25 mouse cellular contexts compared by ENCODE assay signal in genomic region chr2:103828900-103829299, GRCm38 (mm10). TPM values are rescaled to one million over a fixed set of nuclear protein-coding genes. Genes with fewer than 3 reads are reported as not detected.
DNase-seq lines count a peak whose midpoint lies in the region; ATAC-seq and TF ChIP-seq lines count a peak whose summit lies in the region.
"Had no signal": no experiment of that assay in that cellular context is flagged by ENCODE, and none has a peak within 500 bp of the region (broad histone marks: within the 10 kb centered on the region; RNA-seq: fewer than 3 reads in every experiment).

No protein-coding gene starts in this region.

- H3K4me2 ChIP-seq in intestine, embryonic 15.5 days (replicated peaks): no peak overlapping the region
- no peak overlapping the region for H3K4me2 ChIP-seq in intestine, postnatal 0 days (replicated peaks; ENCODE audit: low read depth)
- no peak overlapping the region for H3K4me2 ChIP-seq in neural tube, embryonic 15.5 days
- H3K4me2 ChIP-seq: embryonic facial prominence, embryonic 12.5 days; forebrain, embryonic 13.5 days; forebrain, embryonic 15.5 days had no signal

- no peak for TF ChIP-seq CTCF in G1E (IDR thresholded peaks at IDR 0.05; ENCODE audit: low read depth, low read length)
- peak; percentile 39 for TF ChIP-seq CTCF in intestine, postnatal 0 days (IDR thresholded peaks at IDR 0.05; ENCODE audit: low read depth)
- no peak for TF ChIP-seq CTCF in gastrocnemius, adult 2 months (IDR thresholded peaks at IDR 0.05)

- no peak for DNase-seq in G1E (ENCODE audit: low spot score)
- DNase-seq in gastrocnemius, adult 2 months: no peak
- no peak for DNase-seq in left cerebral cortex, adult 18-20 months (ENCODE audit: low spot score in 2 of 2)
- no peak for DNase-seq in retina, embryonic 14.5 days (ENCODE audit: low spot score)
- DNase-seq: adrenal gland, adult 8-10 months; adrenal gland, postnatal 14 days; adrenal gland, postnatal 36 days; B cell, adult 2 months; cerebellum, adult 11-12 months; cerebellum, adult 2 months; cerebellum, adult 9-10 months; cerebellum, postnatal 10 days; cerebellum, postnatal 25 days had no signal

- H3K36me3 ChIP-seq in G1E (replicated peaks): no peaks in the 10 kb centered on the region
- H3K36me3 ChIP-seq in intestine, embryonic 15.5 days: no peaks in the 10 kb centered on the region
- H3K36me3 ChIP-seq in intestine, postnatal 0 days (ENCODE audit: control insufficient read depth, insufficient read depth): no peaks in the 10 kb centered on the region
- H3K36me3 ChIP-seq in neural tube, embryonic 15.5 days: no peaks in the 10 kb centered on the region
- H3K36me3 ChIP-seq: embryonic facial prominence, embryonic 10.5 days; embryonic facial prominence, embryonic 12.5 days; forebrain, embryonic 15.5 days had no signal

- intact Hi-C loops in gastrocnemius, adult 2 months (cut with DNase I): no loop called here

- peaks cover 29% of the 10 kb centered on the region for H3K4me1 ChIP-seq in G1E (ENCODE audit: insufficient read depth, low read depth, low read length)
- no peaks in the 10 kb centered on the region for H3K4me1 ChIP-seq in intestine, embryonic 15.5 days (replicated peaks)
- no peaks in the 10 kb centered on the region for H3K4me1 ChIP-seq in intestine, postnatal 0 days (replicated peaks; ENCODE audit: control insufficient read depth, insufficient read depth, low read length)
- no peaks in the 10 kb centered on the region for H3K4me1 ChIP-seq in neural tube, embryonic 15.5 days
- H3K4me1 ChIP-seq: embryonic facial prominence, embryonic 12.5 days; forebrain, embryonic 13.5 days; forebrain, embryonic 15.5 days had no signal

- no peaks in the 10 kb centered on the region for H3K27me3 ChIP-seq in G1E (ENCODE audit: insufficient read depth, low read length)
- no peaks in the 10 kb centered on the region for H3K27me3 ChIP-seq in intestine, embryonic 15.5 days (replicated peaks)
- no peaks in the 10 kb centered on the region for H3K27me3 ChIP-seq in intestine, postnatal 0 days (replicated peaks; ENCODE audit: control insufficient read depth, insufficient read depth, low read length)
- H3K27me3 ChIP-seq in neural tube, embryonic 15.5 days (replicated peaks): no peaks in the 10 kb centered on the region
- H3K27me3 ChIP-seq: CH12.LX; forebrain, embryonic 13.5 days; forebrain, embryonic 15.5 days had no signal

- no peak overlapping the region for H3K27ac ChIP-seq in intestine, embryonic 15.5 days
- H3K27ac ChIP-seq in intestine, postnatal 0 days (ENCODE audit: low read depth, low read length): no peak overlapping the region
- no peak overlapping the region for H3K27ac ChIP-seq in gastrocnemius, adult 2 months
- no peak overlapping the region for H3K27ac ChIP-seq in neural tube, embryonic 15.5 days (replicated peaks)
- H3K27ac ChIP-seq: embryonic facial prominence, embryonic 10.5 days; embryonic facial prominence, embryonic 12.5 days; forebrain, embryonic 13.5 days; forebrain, embryonic 15.5 days had no signal

- peak; percentile 60 for ATAC-seq in G1E (ENCODE audit: extremely low read depth, insufficient number of reproducible peaks, low FRiP score, poor library complexity, severe bottlenecking)
- ATAC-seq in intestine, embryonic 15.5 days: peak; percentile 81
- ATAC-seq in intestine, postnatal 0 days: peak; percentile 73
- peak; percentile 73 for ATAC-seq in megakaryocyte progenitor cell, adult 5-6 weeks (replicated peaks; ENCODE audit: poor library complexity)
- no peak for ATAC-seq in neural tube, embryonic 15.5 days (ENCODE audit: low FRiP score)
- ATAC-seq: activated CD4-positive, CD25-positive, alpha-beta regulatory T cell, adult 4 months; CD4-positive, CD25-positive, alpha-beta regulatory T cell, adult 4 months; forebrain, embryonic 13.5 days; forebrain, embryonic 15.5 days; Patski had no signal

- no peak overlapping the region for H3K4me3 ChIP-seq in G1E (ENCODE audit: low read depth, low read length)
- H3K4me3 ChIP-seq in intestine, embryonic 15.5 days (replicated peaks): no peak overlapping the region
- H3K4me3 ChIP-seq in intestine, postnatal 0 days (ENCODE audit: low read depth, low read length): no peak overlapping the region
- no peak overlapping the region for H3K4me3 ChIP-seq in gastrocnemius, adult 2 months
- no peak overlapping the region for H3K4me3 ChIP-seq in neural tube, embryonic 15.5 days (replicated peaks)
- H3K4me3 ChIP-seq: embryonic facial prominence, embryonic 10.5 days; embryonic facial prominence, embryonic 12.5 days; forebrain, embryonic 13.5 days; forebrain, embryonic 15.5 days had no signal

- H3K9ac ChIP-seq in intestine, embryonic 15.5 days: no peak overlapping the region
- H3K9ac ChIP-seq in intestine, postnatal 0 days (ENCODE audit: low read depth, low read length): no peak overlapping the region
- no peak overlapping the region for H3K9ac ChIP-seq in neural tube, embryonic 15.5 days (replicated peaks)
- H3K9ac ChIP-seq: embryonic facial prominence, embryonic 12.5 days; forebrain, embryonic 13.5 days; forebrain, embryonic 15.5 days had no signal

- no peaks in the 10 kb centered on the region for H3K9me3 ChIP-seq in G1E (replicated peaks)
- no peaks in the 10 kb centered on the region for H3K9me3 ChIP-seq in intestine, embryonic 15.5 days
- H3K9me3 ChIP-seq in intestine, postnatal 0 days (ENCODE audit: control insufficient read depth): no peaks in the 10 kb centered on the region
- H3K9me3 ChIP-seq in neural tube, embryonic 15.5 days (replicated peaks): no peaks in the 10 kb centered on the region
- H3K9me3 ChIP-seq: embryonic facial prominence, embryonic 10.5 days; embryonic facial prominence, embryonic 12.5 days; forebrain, embryonic 13.5 days; forebrain, embryonic 15.5 days had no signal

RNA-seq across cellular contexts. Expression of gene Caprin1, which starts 31.5 kb away (rescaled TPM):
- total RNA-seq in G1E (2014; fragmentation: Nextera tagmentation) (570 and 643 TPM in 2 replicates), G1E (2017) (460 and 513 TPM in 2 replicates)
- polyA plus RNA-seq in G1E (2012): 203 and 210 TPM in 2 replicates
- polyA plus RNA-seq in intestine, embryonic 15.5 days (2015; fragmentation: Nextera tagmentation; extraction: Ambion mirVana): 246 and 291 TPM in 2 replicates
- 91.4 and 103 TPM in 2 replicates for polyA plus RNA-seq in intestine, postnatal 0 days (2015; fragmentation: Nextera tagmentation; extraction: Ambion mirVana)
- 402 and 462 TPM in 2 replicates for total RNA-seq in megakaryocyte progenitor cell, adult 5-6 weeks (2015)
- 443 and 535 TPM in 2 replicates for total RNA-seq in megakaryocyte progenitor cell, adult 5-6 weeks (2017)
- 100 to 1,000 TPM in 1 of 2 experiments, 10 to 100 TPM in 1; 87.3 to 112 TPM for total RNA-seq in gastrocnemius, adult 2 months (2021)
- 100 to 1,000 TPM; 288 to 316 TPM for total RNA-seq in left cerebral cortex, adult 18-20 months (2021)
- polyA plus RNA-seq in neural tube, embryonic 15.5 days (2015; fragmentation: Nextera tagmentation; extraction: Ambion mirVana): 304 and 308 TPM in 2 replicates
